Mouse (Mus musculus): ENCODE data around the gene Il12rb1.

GRCm38 (mm10) chr8:70762118-70762517, 46.1 kb upstream of the Il12rb1 start:
- TF ChIP-seq CTCF (IDR thresholded peaks at IDR 0.05; ENCODE audit: borderline replicate concordance, control insufficient read depth, extremely low read depth, insufficient read depth, low read length, poor library complexity): no peak
- no peak for TF ChIP-seq POLR2A (IDR thresholded peaks at IDR 0.05; ENCODE audit: control insufficient read depth, extremely low read depth, insufficient read depth, low read length, poor library complexity)

All from thymus, adult 2 months (tissue).